Mouse (Mus musculus): ENCODE data around the gene Gm42669. TPM values are rescaled to one million over a fixed set of nuclear protein-coding genes. Genes with fewer than 3 reads are reported as not detected.
A peak's percentile ranks its signal among the peaks of the same experiment; 100 is the strongest.

The Gm42669 gene
- polyA plus RNA-seq, 1 experiment from 2014 or later: 0.60 TPM

- peak overlapping the region; percentile 89 for H3K27ac ChIP-seq (replicated peaks)
- H3K27me3 ChIP-seq: no peaks in the 10 kb centered on the region
- H3K4me2 ChIP-seq: peak overlapping the region; percentile 51
- H3K4me3 ChIP-seq: peak overlapping the region; percentile 32
- H3K36me3 ChIP-seq: 0 out of 2 replicates have a peak, but pooled peaks cover 6% of the 10 kb centered on the region
- WGBS: 42% methylated on average over 10 of the region's 10 CpGs
- H3K4me1 ChIP-seq (replicated peaks): peaks cover 20% of the 10 kb centered on the region
- no peaks in the 10 kb centered on the region; the same call in 1 of the 2 replicates for H3K9me3 ChIP-seq
- H3K9ac ChIP-seq: peak overlapping the region; percentile 59
- ATAC-seq (ENCODE audit: low read depth): peak; percentile 94
Observed at GRCm38 (mm10) chr5:107497519-107498501, 9.6 kb upstream of the Gm42669 start.

DNA sequence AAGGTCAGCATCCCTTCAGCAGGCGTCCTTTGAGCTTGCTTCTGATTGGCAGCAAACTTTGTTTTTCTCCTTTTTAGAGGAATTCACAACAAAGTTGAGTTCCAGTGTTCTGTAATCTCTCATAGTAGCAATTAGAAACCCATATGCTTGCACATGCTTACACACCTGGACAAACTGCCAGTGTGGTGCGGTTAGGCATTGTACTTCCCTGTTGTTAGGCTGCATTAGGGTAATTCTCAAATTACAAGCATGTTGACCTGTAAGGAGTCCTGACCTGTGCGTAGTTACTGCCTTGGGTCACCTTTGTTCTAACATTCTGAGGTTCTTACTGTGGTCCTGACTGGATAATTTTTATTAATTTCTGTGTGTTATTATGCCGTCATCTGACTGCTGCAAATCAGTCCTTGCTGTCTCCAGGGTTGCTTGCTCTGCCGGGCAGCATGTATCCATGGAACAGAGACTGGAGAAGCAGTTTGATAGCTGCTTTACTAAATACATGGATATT lies 8.6 kb upstream of the Gm42669 start:
- peak overlapping the region; percentile 51 for H3K4me2 ChIP-seq
- ATAC-seq (ENCODE audit: low read depth): no peak
- peaks cover 20% of the 10 kb centered on the region for H3K4me1 ChIP-seq (replicated peaks)
- 60% methylated on average over 5 of the region's 5 CpGs for WGBS
- peaks cover 12% of the 10 kb centered on the region; the same call in 1 of the 2 replicates for H3K36me3 ChIP-seq
- H3K4me3 ChIP-seq: peak overlapping the region; percentile 32
- H3K27ac ChIP-seq (replicated peaks): 0 out of 2 replicates have a peak overlapping the region, but pooled peaks have one; percentile 89
- H3K9ac ChIP-seq: peak overlapping the region; percentile 59
- no peaks in the 10 kb centered on the region for H3K27me3 ChIP-seq
- H3K9me3 ChIP-seq: no peaks in the 10 kb centered on the region; the same call in 1 of the 2 replicates

GRCm38 (mm10) chr5:107499891-107500535 lies 7.4 kb upstream of the Gm42669 start:
- Histone ChIP-seq H3K36me3 (peaks cover 21% of the 10 kb centered on the region), H3K27ac (replicated peaks) (no peak overlapping the region), H3K4me2 (no peak overlapping the region), H3K9me3 (no peaks in the 10 kb centered on the region), H3K27me3 (no peaks in the 10 kb centered on the region), H3K9ac (no peak overlapping the region), H3K4me1 (replicated peaks) (peaks cover 20% of the 10 kb centered on the region), H3K4me3 (no peak overlapping the region)
- 87% methylated on average over 5 of the region's 5 CpGs for WGBS
- no peak for ATAC-seq (ENCODE audit: low read depth)

GRCm38 (mm10) chr5:107500741-107501140 lies 6.7 kb upstream of the Gm42669 start:
- H3K4me1 ChIP-seq (replicated peaks): peaks cover 20% of the 10 kb centered on the region
- no peak for ATAC-seq (ENCODE audit: low read depth)
- H3K36me3 ChIP-seq: peaks cover 29% of the 10 kb centered on the region

DNA sequence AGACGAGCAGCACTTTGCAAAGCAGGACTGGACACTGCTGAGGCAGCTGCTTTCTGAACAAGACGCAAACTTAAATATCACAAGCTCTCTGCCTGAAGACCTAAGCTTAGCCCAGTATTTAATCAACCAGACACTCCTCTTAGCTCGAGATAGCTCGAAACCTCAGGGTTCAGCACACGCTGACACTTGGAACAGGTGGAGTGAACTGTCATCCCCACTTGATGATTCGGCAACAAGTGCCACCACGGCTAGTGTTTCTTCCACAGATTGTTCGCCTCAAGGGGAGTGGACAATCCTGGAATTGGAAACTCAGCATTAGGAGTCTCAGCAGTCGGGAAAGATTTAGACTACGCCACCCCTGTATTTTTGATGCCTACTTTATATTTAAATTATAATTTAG lies 3.1 kb downstream of the Gm42669 start:
- Histone ChIP-seq H3K4me1 (replicated peaks) (no peaks in the 10 kb centered on the region), H3K36me3 (peaks cover 26% of the 10 kb centered on the region), H3K4me3 (no peak overlapping the region), H3K9ac (no peak overlapping the region), H3K4me2 (no peak overlapping the region), H3K9me3 (no peaks in the 10 kb centered on the region), H3K27ac (replicated peaks) (no peak overlapping the region), H3K27me3 (no peaks in the 10 kb centered on the region)
- ATAC-seq (ENCODE audit: low read depth): no peak
- 89% methylated on average over 10 of the region's 10 CpGs for WGBS

More at GRCm38 (mm10) chr5:107500741-107501140, 6.7 kb upstream of the Gm42669 start:
- no peak overlapping the region for H3K9ac ChIP-seq
- 94% methylated on average over 1 of the region's 1 CpGs for WGBS
- no peak overlapping the region for H3K4me3 ChIP-seq
- H3K27me3 ChIP-seq: no peaks in the 10 kb centered on the region
- no peaks in the 10 kb centered on the region for H3K9me3 ChIP-seq
- H3K27ac ChIP-seq (replicated peaks): no peak overlapping the region
- no peak overlapping the region for H3K4me2 ChIP-seq

GRCm38 (mm10) chr5:107511326-107511725 lies 3.9 kb downstream of the Gm42669 start:
- no peaks in the 10 kb centered on the region for H3K27me3 ChIP-seq
- H3K27ac ChIP-seq (replicated peaks): no peak overlapping the region
- H3K9me3 ChIP-seq: no peaks in the 10 kb centered on the region
- H3K4me3 ChIP-seq: no peak overlapping the region
- ATAC-seq (ENCODE audit: low read depth): no peak
- peaks cover 23% of the 10 kb centered on the region for H3K36me3 ChIP-seq
- no peak overlapping the region for H3K4me2 ChIP-seq
- no peak overlapping the region for H3K9ac ChIP-seq
- WGBS: 64% methylated on average over 2 of the region's 2 CpGs
- H3K4me1 ChIP-seq (replicated peaks): no peaks in the 10 kb centered on the region

DNA sequence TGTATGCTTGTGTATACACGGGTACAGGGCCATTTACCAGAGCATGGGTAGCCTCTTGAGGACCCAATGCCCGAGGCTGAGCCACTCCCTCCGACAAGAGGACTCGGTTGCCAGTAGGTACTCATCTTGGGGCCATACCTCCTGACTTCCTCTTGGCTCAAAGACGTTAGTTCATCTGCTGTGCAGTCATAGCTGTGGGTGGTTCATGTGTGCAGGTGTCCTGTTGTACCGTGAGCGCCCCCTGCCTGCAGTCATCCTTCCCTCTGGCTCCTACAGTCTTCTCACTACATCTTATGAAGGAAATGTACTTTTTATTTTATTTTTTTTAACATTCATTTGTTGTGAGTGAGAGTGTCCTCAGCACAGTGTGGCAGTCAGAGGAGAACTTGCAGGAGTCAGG lies 6.2 kb downstream of the Gm42669 start:
- no peak for ATAC-seq (ENCODE audit: low read depth)
- Histone ChIP-seq H3K9ac (no peak overlapping the region), H3K9me3 (no peaks in the 10 kb centered on the region), H3K27ac (replicated peaks) (no peak overlapping the region), H3K36me3 (peaks cover 4% of the 10 kb centered on the region; the same call in 1 of the 2 replicates), H3K4me1 (replicated peaks) (0 out of 2 replicates have a peak, but pooled peaks cover 1% of the 10 kb centered on the region), H3K4me2 (no peak overlapping the region), H3K4me3 (no peak overlapping the region), H3K27me3 (no peaks in the 10 kb centered on the region)
- WGBS: 46% methylated on average over 7 of the region's 7 CpGs

- no peaks in the 10 kb centered on the region for H3K27me3 ChIP-seq
- H3K4me1 ChIP-seq (replicated peaks): 0 out of 2 replicates have a peak, but pooled peaks cover 4% of the 10 kb centered on the region
- no peak overlapping the region for H3K9ac ChIP-seq
- WGBS: 93% methylated on average over 3 of the region's 3 CpGs
- H3K36me3 ChIP-seq: no peaks in the 10 kb centered on the region
- no peak overlapping the region for H3K27ac ChIP-seq (replicated peaks)
- no peak overlapping the region for H3K4me3 ChIP-seq
- no peak overlapping the region for H3K4me2 ChIP-seq
- no peaks in the 10 kb centered on the region for H3K9me3 ChIP-seq
- ATAC-seq (ENCODE audit: low read depth): no peak
Observed at GRCm38 (mm10) chr5:107515453-107515852, 8.0 kb downstream of the Gm42669 start.

DNA sequence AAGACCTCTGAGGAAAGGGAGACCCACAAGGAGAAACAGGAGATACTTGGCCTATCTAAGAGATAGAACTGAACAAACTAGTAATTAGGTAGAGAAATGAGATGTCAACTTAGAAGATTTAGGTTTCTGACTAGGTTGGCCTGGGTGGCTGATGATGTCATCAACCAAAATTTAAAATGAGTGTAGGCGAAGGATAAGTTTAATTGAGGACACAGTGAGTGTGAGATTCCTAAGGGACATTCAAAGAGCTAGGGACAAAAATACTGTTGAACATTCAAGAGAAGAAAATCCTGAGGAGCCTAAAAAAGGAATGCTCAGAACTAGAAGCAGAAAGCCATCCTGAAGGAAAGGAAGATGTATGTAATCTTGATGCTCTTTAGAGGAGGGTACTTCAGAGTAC lies 8.7 kb downstream of the Gm42669 start:
- Histone ChIP-seq H3K27ac (replicated peaks) (no peak overlapping the region), H3K4me3 (no peak overlapping the region), H3K27me3 (no peaks in the 10 kb centered on the region), H3K4me1 (replicated peaks) (0 out of 2 replicates have a peak, but pooled peaks cover 4% of the 10 kb centered on the region), H3K9ac (no peak overlapping the region), H3K9me3 (no peaks in the 10 kb centered on the region), H3K36me3 (no peaks in the 10 kb centered on the region), H3K4me2 (no peak overlapping the region)
- ATAC-seq (ENCODE audit: low read depth): no peak
- WGBS: 96% methylated on average over 1 of the region's 1 CpGs

DNA sequence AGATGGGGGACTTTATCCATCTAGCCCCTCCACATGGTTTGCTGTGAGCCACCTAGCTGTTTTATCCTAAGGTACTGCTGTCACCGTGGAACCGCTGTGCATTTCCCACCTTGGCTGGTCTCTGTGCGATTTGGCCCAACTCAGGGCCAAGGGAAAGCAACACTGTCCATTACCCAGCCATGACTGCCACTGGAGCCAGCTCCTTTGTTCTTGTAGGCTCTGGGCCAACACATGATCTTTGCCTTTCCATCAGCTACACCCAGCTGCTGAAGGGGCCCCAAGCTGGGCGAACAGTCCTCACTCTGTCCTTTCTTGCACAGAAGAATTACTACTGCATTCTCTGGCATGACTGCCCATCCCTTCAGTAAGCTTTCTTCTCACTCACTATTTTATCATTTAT lies 11.2 kb downstream of the Gm42669 start:
- ATAC-seq (ENCODE audit: low read depth): no peak
- Histone ChIP-seq H3K9ac (no peak overlapping the region), H3K9me3 (no peaks in the 10 kb centered on the region), H3K27me3 (no peaks in the 10 kb centered on the region), H3K27ac (replicated peaks) (no peak overlapping the region), H3K4me2 (no peak overlapping the region), H3K4me3 (no peak overlapping the region), H3K36me3 (no peaks in the 10 kb centered on the region), H3K4me1 (replicated peaks) (0 out of 2 replicates have a peak, but pooled peaks cover 4% of the 10 kb centered on the region)
- WGBS: 87% methylated on average over 4 of the region's 4 CpGs

DNA sequence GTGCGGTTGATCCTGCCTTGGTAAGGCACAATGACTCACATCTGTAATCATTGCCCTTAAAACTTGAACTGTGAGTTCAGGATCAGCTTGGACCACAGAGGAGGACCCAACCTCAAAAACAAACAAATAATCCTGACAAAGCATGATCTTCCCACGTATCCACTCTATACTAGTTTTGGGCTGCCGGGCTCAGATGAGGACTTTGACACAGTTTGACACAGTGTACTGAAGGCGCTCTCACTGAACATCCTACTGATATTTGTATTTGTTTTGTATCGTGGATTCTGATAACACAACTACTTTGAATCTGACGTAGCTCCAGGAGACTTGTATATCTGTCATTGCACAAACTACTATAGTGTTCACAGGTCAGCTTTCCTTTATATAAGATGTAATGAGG lies 14.0 kb downstream of the Gm42669 start:
- no peak for ATAC-seq (ENCODE audit: low read depth)
- 95% methylated on average over 6 of the region's 6 CpGs for WGBS
- H3K36me3 ChIP-seq: no peaks in the 10 kb centered on the region
- 0 out of 2 replicates have a peak, but pooled peaks cover 4% of the 10 kb centered on the region for H3K4me1 ChIP-seq (replicated peaks)
- no peaks in the 10 kb centered on the region for H3K27me3 ChIP-seq
- H3K9me3 ChIP-seq: no peaks in the 10 kb centered on the region
- H3K27ac ChIP-seq (replicated peaks): no peak overlapping the region
- no peak overlapping the region for H3K4me3 ChIP-seq
- H3K4me2 ChIP-seq: no peak overlapping the region
- no peak overlapping the region for H3K9ac ChIP-seq

DNA sequence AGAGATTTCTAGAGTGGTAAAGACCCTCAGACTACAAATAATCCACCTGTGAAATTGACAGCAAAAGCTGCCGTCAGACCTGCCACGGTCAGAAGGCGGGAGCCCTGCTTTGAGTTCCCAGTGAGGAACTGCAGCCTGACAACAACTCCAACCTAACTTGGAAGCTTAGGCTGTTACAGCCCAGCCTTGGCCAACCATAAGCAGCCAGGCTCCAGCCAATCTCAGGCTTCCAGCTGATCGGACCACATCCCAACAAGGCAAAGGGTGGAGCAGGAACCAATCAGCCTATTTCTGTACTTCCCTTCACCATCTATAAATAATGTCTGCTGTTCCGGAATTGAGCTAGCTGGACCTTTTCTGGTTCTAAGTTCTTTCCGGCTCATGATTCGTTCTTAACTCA lies 14.5 kb downstream of the Gm42669 start:
- no peaks in the 10 kb centered on the region for H3K27me3 ChIP-seq
- H3K9me3 ChIP-seq: no peaks in the 10 kb centered on the region
- H3K4me1 ChIP-seq (replicated peaks): 0 out of 2 replicates have a peak, but pooled peaks cover 4% of the 10 kb centered on the region
- H3K4me2 ChIP-seq: no peak overlapping the region
- H3K27ac ChIP-seq (replicated peaks): no peak overlapping the region
- 84% methylated on average over 7 of the region's 7 CpGs for WGBS
- no peak for ATAC-seq (ENCODE audit: low read depth)
- H3K9ac ChIP-seq: no peak overlapping the region
- H3K4me3 ChIP-seq: no peak overlapping the region
- H3K36me3 ChIP-seq: no peaks in the 10 kb centered on the region

Data from neural tube, embryonic 13.5 days (tissue).